Mouse (Mus musculus): Measurements from ENCODE around the gene Slc6a11.

The Slc6a11 gene

DNA sequence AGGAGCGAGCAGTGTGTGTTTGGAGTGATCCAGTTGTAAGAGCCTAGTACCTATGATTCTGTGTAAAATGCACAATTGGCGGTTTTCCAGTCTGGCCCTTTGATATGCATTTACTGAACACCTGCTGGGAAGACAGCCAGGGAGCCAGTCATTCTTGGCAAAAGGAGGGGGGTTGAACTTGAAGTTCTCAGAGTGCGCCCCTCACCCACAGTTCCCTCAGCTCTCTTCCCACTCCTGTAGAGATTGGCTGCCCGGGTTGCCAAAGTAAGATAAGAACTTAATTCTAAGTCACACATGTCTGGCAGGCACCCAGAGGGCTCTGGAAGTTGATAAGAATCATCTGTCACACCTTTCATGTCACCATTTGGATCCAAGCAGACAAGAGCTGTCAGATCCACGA lies 133.4 kb downstream of the Slc6a11 start:
- DNase-seq (ENCODE audit: low read depth, low spot score): peak; percentile 26

- no peak for DNase-seq (ENCODE audit: low read depth, low spot score)
Measured at GRCm38 (mm10) chr6:114266273-114266672, 135.2 kb downstream of the Slc6a11 start.

- no peak for DNase-seq (ENCODE audit: low read depth, low spot score)
Measured at GRCm38 (mm10) chr6:114267979-114268378, 136.9 kb downstream of the Slc6a11 start.

DNA sequence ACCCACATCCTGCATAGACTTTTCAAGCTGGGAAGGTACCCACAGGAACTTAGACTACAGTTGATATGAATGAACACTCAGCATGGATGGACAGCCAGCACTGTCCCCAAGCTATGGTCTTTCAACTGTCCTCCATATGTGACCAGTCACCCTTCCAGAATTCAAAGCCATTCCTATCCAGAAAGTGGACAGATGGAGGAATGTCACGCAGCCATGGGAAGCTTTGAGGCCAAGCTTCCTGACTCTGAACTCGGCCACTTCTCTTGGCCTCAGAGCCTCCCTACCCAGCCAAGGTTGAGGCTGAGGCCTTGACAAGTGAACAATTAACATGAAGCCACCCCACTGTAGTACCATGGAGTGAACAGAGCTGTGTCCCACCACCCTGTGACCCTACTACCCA lies 138.5 kb downstream of the Slc6a11 start:
- peak; percentile 72 for DNase-seq (ENCODE audit: low read depth, low spot score)

DNA sequence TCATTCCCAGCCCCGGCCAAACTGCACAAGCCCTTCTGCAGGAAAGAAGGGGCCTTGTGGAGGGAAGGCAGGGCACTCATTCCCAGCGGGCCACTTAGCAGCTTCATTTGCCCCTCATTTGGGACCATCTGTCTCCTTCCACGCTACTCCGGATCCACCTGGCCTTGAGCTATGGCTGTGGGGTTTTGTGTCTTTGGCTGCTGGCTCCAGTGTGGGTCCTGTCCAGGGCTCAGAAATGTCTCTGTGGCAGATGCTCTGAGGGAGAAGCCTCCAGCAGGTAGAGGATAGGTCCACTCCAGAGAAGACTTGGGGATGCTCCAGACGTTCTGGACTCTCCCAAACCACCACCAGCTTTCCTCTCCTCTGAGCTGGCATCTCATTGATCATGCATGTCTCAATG lies 139.8 kb downstream of the Slc6a11 start:
- DNase-seq (ENCODE audit: low read depth, low spot score): peak; percentile 53

GRCm38 (mm10) chr6:114272279-114272678 lies 141.2 kb downstream of the Slc6a11 start:
- DNase-seq (ENCODE audit: low read depth, low spot score): peak; percentile 82

DNA sequence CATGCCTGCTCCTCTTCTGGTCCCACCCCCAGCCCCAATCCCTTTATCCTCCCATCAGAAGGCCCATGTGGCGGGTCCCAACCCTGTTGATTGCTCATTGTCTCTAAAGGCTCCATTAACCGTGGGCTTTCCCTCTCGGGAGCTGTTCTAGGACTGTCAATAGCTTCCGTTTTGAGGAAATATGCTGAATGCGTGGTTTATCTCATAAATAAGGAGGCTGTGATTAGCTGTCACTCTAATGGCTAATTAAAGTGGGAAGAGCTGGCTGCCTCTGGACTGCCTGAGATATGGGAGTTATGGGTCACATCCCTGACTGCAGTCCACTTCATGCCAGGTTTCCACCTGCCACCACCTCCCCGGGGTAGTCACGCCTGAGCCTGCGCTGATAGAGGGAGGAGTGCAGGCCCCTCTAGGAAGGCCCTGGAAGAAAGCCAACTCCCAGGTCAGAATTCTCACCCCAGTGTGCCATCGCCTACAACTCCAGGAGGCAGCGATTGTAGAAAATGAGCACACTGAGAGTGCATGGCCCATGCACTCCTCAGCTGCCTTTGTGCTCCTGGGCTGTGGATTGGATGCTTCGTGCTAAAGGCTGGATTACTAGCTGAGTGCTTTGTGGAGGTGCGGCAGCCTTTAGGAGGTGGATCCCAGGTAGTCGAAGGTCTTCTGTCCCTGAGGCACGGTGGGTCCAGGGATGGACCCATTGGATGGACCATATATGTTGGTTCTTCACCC lies 143.1 kb downstream of the Slc6a11 start:
- no peak for DNase-seq (ENCODE audit: low read depth, low spot score)

GRCm38 (mm10) chr6:114275800-114276199 lies 144.8 kb downstream of the Slc6a11 start:
- DNase-seq (ENCODE audit: low read depth, low spot score): no peak

DNA sequence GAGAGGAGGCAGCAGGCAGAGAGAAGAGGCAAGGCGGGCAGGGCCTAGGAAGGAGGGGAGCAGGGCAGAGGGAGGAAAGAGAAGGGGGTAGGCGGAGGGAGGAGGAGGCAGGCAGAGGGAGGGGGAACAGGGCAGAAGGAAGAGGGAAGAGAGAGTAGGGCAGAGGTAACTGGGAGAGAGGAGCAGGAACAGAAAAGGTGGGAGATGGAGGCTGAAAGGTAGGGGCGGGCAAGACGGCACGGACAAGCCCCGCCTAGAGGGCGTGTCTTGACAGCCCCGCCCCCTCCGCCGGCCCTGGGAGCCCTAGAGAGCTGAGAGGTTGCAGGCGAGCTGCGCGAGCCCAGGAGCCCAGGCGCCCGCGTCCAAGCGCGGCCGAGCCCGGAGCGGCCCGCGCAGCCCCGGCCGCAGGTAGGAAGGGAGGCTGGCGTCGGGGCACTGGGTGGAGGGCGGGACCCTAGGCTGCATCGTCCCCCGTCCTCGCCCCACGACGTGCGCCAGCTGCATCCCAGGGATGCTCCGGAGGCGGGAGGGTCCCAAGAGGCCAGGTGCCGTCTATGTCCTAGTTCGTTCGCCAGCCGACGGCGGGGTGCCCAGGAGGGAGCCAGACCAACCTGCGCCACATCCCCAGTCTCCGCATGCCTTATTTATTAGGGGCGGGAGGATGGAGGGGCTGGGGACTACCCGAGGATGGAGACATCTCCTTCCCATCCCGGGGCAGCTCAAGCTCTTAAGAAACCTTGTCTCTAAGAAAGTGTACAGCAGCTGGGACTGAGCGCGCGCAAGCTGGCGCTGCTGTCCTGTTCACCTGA lies 151.6 kb downstream of the Slc6a11 start, which contains the start of gene Slc6a1:
Gene Slc6a1 (plus strand): TSS at position 167 of the 809 bp plus-strand sequence.
- peak; percentile 81 for DNase-seq (ENCODE audit: low read depth, low spot score)

GRCm38 (mm10) chr6:114283278-114283770 lies 152.3 kb downstream of the Slc6a11 start:
- no peak for DNase-seq (ENCODE audit: low read depth, low spot score)

DNA sequence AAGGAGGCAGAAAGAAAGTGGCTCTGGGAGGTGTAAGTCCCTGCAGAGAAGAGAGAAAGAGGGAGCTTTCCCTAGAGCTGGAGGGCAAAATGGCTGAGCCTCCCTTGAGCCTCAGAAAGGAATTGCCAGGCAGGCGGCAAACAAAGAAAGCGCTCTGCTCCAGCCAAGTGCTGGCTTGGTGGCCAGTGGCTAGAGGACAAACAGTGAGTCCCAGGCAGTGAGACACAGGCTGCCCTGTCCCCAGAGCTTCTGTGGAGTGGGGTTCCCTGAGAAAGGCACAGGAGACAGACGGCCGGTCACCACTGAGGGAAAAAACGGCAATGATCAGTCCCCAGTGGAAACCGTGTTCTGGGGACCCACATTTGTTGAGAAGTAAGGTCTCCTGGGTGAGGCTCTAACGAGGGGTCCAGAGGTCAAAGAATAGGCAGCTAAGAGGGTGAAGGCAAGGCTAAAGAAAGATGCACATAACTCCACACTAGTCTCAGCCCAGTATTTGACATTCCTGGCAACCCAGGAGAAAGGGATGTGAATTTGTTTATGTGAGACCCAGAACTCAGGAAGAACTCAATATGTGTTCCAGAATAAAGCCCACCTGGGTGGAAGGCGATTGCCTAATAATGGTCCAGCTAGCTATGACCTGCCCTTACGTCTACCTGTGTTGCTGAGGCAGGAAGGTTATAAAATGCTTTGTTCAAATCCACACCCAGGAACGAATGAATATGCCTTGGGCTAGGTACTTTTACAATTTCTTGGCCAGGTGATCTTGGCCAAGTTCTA lies 153.1 kb downstream of the Slc6a11 start:
- peak; percentile 80 for DNase-seq (ENCODE audit: low read depth, low spot score)

DNA sequence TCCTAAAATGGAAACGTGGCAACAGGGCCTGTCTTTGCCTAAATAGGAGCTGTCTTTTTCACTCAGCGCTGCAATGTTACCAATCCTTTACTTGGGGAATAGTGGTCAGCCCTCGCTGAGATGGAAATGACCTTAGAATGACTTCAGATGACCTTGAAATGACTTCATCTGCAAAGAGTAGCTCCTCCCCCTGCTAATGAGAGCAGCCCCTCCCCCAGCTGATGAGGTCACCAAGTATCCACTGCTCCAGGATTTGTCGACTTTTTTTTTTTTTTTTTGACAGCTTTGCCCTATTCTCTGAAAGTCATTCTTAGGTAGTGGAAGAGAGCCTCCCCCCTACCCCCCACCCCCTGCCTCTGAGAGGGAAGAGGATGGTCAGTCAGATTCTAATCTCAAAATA lies 154.4 kb downstream of the Slc6a11 start:
- peak; percentile 57 for DNase-seq (ENCODE audit: low read depth, low spot score)

GRCm38 (mm10) chr6:114289106-114289505 lies 158.1 kb downstream of the Slc6a11 start:
- DNase-seq (ENCODE audit: low read depth, low spot score): peak; percentile 51

DNA sequence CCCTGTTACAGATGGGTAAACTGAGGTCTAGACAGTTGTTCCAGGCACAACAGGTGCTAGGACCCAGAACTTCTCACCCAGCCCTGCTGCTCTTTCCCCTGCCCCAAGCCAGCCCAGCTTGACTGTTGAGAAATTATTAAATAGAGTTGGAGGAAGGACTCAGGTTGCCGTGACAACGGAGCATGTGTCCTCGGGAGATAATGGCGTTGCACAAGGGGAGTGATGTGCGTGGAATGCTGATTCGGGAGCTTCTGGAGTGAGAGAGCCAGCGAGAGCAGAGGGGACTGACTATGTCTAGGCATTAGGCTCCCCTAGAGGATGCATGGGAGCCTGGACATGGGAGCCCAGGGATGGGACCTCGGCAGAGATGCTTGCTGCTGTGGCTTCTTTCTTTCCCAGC lies 159.1 kb downstream of the Slc6a11 start:
- DNase-seq (ENCODE audit: low read depth, low spot score): peak; percentile 87

- peak; percentile 69 for DNase-seq (ENCODE audit: low read depth, low spot score)
Measured at GRCm38 (mm10) chr6:114290929-114291328, 159.9 kb downstream of the Slc6a11 start.

DNA sequence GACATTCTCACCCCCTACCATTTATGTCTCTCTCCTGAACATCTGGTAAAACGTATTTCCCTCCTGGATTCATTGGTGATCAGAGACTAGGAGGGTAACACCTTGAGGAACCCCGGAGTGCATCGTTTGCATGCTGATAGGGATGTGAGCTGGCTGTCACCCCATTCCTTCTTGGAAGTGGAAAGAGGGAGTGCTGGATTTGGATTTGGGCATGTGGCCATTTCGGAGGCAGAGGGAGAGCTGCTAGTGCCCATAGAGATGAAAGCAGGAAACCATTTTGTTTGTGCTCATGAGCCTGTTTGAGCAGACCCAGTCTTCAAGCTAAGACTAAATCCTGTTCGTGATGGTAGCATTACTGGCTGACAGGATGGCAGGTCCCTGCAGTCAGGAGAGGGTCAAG lies 160.4 kb downstream of the Slc6a11 start:
- DNase-seq (ENCODE audit: low read depth, low spot score): peak; percentile 59

GRCm38 (mm10) chr6:114293511-114293910 lies 162.5 kb downstream of the Slc6a11 start:
- DNase-seq (ENCODE audit: low read depth, low spot score): no peak

- DNase-seq (ENCODE audit: low read depth, low spot score): no peak
Measured at GRCm38 (mm10) chr6:114295086-114295485, 164.0 kb downstream of the Slc6a11 start.

DNA sequence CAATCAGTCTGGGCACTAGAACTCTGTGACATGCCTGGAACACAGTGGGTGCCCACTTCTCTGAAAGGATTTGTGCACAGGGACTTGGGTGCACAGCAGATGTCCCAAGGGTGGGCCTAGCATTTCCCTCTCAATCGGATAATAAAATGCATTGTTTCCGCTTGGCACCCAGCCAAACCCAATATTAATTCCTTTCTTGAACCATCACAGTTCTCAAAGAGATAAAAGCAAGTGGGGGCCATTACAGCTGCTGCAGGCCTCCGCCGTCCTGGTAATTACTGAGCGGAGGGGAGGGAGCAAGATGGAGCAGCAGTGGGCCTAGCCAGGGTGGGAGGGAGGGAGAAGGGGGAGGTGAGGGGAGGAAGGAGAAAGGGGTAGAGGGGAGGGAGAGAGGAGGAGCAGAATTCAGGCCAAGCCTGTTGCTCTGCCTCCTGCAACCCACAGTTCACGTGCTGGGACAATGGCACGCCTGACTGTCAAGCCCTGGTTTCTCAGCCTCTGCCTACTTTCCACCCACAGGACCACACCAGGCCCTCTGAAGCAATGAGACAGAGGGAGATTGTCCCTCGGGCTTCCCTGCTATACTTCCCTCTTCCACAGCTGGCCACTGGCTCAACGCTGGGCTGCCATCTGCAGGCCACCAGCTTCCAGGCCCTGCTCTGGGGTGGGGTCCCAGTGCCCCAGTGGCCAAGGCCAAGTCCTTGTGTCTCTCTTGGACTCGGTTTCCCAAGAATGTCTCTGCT lies 166.4 kb downstream of the Slc6a11 start:
- peak; percentile 80 for DNase-seq (ENCODE audit: low read depth, low spot score)
